In the genomic region with DNA sequence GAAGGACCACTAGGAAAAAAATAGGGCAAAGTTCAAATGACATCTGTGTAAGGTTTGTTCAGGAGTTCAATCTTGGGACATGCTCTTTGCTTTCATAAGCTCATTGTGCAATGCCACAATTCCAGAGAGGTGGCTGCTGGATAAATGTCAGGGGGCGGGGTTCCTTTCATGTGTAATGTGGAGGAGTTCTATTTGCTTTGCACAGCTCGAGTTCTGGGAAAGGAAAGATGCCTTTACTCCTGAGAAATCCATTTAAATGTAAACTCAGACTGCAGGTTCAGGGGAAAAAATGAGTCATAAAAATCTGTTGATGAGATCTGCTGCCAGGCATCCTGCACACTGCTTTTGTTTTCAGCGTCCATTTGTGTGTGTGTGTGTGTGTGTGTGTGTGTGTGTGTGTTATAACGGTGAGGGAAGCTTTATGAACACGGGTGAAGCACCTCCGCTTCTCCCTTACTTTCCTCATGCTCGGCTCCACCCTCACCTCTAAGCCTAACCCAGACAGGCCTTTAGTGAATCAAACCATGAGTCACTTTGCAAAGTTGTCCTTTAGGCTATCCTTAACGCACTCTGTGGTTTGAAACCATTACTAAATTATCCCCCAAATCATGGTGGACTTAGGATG, we compare ENCODE assay signal across 7 mouse cellular contexts.
DNase-seq lines count a peak whose midpoint lies in the region; ATAC-seq lines count a peak whose summit lies in the region.

No protein-coding gene starts in this region.

- DNase-seq in layer of hippocampus, adult 11-12 months (ENCODE audit: low spot score): peak; percentile 2
- no peak for DNase-seq in layer of hippocampus, postnatal 14 days (ENCODE audit: low spot score in 2 of 2)
- peak; percentile 9 for DNase-seq in R1 (ENCODE audit: low read depth, low spot score)
- peak; percentile 63 for DNase-seq in brain, adult 2 months (ENCODE audit: low read depth, low spot score)
- DNase-seq in lung, postnatal 36 days: peak; percentile 82
- DNase-seq in urinary bladder, postnatal 25 days (ENCODE audit: low spot score): no peak

- ATAC-seq in megakaryocyte, adult 5-6 weeks (ENCODE audit: poor library complexity, severe bottlenecking): no peak

Comparison
In these comparisons a context has a peak if more than half of its experiments do, and no peak if none do; other contexts are left out.
1. DNase-seq: peak in layer of hippocampus, adult 11-12 months (single experiment), R1 (single experiment), brain, adult 2 months (single experiment) and lung, postnatal 36 days (single experiment); none in layer of hippocampus, postnatal 14 days (0 of 2) and urinary bladder, postnatal 25 days (single experiment).